Mouse (Mus musculus) megakaryocyte, adult 5-6 weeks (primary cell): ENCODE measurements around the gene Odaph. TPM values are rescaled to one million over a fixed set of nuclear protein-coding genes. Genes with fewer than 3 reads are reported as not detected.
A peak's percentile ranks its signal among the peaks of the same experiment; 100 is the strongest.
"Not testable (repeated sequence)": the region's sequence is repeated elsewhere in the genome, so short reads cannot be mapped to it uniquely, and the experiment has no call there.

ENCODE experiments used
- ATAC-seq: 2 replicates; pipeline ENCODE4 v1.8.0; 2016; ENCODE audit warnings: mild to moderate bottlenecking, inconsistent platforms; ENCODE audit not compliant: poor library complexity, severe bottlenecking
- total RNA-seq, 2 experiments: library from RNA; stranded (forward) in 1 of 2; stranded (reverse) in 1 of 2; fragments of 153-499, 151-499 nt in 1 of 2; fragments of 221-1000, 200-1000 nt in 1 of 2; gene quantifications; 2 replicates each; pipeline versions ENCODE4 v1.2.3 to v1.2.4; 2015 to 2017

Gene Odaph
- total RNA-seq (2015) (not detected in 2 replicates), total RNA-seq (2017) (not detected in 2 replicates)

DNA sequence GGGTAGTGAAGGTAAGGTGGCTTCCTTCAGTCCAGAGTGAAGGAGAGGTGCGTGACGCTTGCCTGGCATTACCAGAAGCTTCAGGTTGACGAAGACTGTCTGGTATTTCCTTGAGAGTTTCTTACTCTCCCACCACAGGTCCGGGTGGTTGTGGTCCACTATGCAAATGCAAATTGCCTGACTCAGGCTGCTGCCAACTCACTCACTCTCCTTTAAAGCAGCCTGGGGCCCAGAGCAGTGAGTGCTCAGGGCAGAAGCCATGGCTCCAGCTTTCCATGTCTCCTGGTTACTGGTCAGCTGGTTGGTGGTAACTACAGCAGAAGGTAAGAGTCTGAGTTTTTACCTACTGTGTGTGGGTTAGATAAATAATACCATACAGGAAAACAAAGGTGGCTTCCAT is at the start of gene Odaph:
TSS of gene Odaph (plus strand) at position 240 of the 400 bp plus-strand sequence.
- ATAC-seq = no peak

DNA sequence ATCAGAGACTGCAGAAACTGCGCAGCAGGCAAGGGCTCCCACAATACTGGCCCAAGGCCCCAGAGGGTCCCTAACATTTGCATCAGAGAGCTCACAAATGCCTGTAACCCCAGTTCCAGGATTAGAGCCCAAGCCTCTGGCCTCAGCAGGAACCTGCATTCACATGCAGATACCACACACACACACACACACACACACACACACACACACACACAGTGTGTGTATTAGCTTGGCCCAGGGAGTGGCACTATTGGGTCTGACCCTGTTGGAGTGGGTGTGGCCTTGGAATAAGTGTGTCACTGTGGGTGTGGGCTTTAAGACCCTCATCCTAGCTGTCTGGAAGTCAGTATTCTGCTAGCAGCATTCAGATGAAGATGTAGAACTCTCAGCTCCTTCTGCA is 41.7 kb upstream of the Odaph start:
- ATAC-seq = not testable (repeated sequence)

DNA sequence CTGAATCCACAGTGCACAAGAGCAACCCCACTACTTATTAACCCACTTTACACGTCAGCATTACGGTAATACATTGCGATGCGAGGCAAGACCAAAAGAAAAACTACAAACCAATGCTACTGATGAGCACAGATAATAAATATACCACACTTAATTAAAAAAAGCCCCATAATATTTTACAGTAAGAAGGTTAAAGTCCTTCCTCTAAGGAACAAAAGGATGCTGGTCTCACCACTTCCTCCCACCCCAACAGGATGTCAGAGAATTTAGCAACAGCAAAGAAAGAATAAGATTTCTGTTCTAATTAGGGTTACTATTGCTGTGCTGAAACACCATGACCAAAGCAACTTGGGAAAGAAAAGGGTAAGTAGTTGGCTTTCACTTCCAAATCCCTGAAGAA is 40.3 kb upstream of the Odaph start:
- peak; percentile 67 for ATAC-seq

DNA sequence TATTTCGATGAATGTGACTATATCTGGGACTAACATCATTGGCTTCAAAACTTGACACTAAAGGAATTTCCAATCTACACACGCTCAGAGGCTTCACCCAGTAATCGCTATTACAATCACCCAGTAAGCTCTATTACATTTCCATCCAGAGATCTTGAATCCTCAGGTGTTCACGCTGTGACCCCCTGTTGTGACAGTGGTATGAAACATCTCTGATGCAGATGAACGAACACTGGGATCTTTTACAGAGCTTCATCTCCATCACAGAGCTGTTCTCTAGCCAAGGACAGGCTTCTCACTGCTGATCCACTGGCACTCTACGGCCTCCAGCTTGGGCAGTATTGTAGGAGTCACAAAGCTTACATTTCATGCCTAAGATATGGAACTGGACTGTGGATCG is 37.8 kb upstream of the Odaph start:
- ATAC-seq = no peak

DNA sequence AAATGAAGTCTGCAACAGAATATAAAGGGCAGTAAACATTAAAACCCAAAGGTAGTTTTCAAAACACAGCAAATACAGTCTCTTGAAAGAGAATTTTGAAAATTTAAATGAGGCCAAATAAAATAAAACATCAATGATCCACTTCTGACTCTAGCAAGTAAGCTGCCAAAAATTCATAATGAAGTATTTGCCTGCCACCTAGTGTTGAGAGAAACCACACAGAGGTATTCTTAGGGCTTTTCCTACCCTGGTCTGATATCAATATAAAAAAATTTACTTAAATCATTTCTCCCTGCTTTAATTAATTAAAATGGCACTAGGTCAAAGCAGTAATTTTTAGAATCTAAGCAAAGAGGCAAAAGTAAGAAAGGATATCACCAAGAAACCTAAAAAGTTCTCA is 35.9 kb upstream of the Odaph start:
- no peak for ATAC-seq

DNA sequence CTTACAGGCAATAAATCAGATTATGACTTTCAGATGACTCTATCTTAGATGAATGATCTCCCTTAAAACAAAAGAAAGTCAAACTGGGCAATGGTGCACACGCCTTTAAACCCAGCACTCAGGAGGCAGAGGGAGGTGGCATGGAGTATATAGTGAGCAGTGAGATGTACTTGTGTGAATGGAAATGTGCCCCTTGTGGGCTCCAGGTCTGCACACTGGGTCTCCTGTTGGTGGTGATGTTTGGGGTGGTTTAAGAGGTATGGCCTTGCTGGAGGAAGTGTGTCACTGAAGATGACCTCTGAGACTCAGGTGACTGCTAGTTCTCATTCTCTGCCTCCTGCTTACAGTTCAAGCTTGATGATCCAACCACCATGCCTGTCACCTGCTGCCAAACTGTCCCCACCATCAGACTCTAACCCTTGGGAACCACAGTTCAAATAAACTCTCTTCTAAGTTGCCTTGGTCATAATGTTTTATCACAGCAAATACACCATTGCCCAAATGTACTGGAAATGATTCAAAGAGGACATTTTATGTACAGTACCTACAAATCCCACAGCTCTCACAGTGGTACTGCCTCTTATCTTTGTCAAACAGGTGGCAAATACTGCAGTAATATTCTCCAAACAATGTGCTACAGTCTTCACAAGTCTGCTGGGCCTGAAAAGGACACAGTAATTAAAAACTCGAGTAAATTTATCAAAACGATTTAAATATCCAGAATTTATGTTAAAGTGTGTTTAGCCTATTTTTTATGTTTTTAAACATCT is 30.1 kb upstream of the Odaph start:
- ATAC-seq = no peak

DNA sequence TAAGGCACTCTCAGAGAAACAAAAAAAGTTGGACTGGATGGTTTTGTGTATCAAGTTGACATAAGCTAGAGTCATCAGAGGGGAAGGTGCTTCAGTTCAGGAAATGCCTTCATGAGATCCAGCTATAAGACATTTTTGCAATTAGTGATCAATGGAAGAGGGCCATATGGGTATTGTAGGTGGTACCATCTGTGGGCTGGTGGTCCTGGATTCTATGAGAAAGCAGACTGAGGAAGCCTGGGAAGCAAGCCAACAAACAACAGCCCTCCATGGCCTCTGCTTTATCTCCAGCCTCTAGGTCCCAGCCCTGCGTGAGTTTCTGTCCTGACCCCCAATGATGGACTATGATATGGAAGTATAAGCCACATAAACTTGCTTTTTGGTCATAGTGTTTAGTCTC is 28.2 kb upstream of the Odaph start:
- ATAC-seq = no peak

DNA sequence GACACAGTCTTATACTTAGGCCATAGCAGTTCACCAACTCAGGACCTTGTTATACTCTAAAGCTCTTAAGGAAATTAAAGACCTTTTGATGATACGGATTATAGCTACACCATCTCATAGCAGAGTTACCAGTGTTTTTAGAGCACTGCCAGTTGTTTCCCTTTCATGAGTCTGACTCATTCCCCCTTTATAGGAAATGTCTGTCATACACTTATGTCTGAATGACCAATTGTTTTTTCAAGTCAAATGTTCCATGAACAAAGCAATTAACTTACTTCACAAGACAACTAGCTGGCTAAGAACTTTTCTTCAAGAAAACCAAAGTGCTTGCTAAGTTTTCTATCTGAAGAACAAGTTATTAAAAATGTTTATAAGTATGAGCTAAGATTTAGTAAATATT is 27.3 kb upstream of the Odaph start:
- ATAC-seq = no peak

DNA sequence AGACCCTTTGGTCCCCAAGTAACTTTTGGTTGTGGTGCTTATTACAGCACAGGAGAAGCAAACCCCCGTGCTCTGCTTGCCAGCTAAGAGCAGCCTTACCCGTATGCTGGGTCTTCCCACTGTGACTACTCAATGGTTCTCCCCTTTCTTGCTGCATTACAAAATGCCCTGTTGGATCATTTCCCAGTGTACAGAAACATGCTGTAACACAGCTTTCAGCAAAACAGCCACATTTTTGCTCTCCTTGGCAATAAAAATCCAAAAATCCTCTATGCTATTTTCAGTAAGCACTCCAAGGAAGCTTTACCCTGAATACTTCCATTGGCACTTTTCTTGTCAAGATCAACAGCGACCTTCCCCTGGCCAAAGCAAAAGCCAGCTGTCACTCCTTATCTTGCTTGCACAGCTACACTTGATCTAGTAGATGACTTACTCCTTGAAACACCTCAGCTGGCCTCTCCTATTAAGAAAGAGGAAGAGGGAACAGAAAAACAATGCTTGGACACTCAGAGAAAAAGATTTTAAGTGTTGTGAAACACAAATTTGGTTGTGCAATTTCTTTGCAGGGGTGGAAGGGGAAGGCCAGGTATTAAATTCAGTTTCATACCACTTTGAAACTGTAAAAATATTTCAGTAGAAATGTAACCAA is 26.5 kb upstream of the Odaph start:
- ATAC-seq = peak; percentile 20

DNA sequence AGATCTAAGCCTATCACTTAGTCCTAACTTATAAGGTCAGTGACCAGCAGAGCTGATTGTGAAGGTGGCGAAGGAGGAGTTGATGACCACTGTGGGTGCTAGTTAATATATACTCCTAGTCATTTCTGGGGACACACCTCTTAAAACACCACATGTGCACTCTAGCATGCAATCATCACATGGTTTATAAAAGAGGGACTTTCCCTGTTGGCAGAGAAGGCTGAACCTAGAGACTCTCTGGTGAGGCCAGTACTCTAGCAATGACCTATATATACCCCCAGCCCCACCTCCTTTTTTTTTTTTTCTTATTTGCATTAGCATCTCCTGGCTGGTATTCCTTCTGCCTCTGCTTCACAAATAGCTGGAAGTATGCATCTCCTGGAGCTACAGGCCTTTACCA is 25.9 kb upstream of the Odaph start:
- ATAC-seq = peak; percentile 28

DNA sequence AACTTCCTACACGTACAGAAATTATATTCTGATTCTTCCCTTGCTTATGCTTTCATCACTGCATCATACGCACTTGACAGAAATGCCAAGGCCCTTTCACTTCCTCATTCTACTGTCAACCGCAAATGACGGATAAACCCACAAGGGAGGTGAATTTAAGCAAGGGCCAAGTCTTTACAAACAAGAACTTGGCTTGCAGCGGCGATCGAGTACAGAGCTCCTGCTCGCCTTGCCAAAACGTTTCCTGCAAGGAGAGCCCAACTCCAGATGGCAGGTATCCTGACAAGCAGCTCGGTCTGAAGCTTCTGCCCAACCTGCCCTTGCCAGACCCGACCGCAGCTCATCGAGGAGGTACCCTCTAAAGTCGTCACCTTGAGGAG is 25.0 kb upstream of the Odaph start:
- peak; percentile 66 for ATAC-seq

DNA sequence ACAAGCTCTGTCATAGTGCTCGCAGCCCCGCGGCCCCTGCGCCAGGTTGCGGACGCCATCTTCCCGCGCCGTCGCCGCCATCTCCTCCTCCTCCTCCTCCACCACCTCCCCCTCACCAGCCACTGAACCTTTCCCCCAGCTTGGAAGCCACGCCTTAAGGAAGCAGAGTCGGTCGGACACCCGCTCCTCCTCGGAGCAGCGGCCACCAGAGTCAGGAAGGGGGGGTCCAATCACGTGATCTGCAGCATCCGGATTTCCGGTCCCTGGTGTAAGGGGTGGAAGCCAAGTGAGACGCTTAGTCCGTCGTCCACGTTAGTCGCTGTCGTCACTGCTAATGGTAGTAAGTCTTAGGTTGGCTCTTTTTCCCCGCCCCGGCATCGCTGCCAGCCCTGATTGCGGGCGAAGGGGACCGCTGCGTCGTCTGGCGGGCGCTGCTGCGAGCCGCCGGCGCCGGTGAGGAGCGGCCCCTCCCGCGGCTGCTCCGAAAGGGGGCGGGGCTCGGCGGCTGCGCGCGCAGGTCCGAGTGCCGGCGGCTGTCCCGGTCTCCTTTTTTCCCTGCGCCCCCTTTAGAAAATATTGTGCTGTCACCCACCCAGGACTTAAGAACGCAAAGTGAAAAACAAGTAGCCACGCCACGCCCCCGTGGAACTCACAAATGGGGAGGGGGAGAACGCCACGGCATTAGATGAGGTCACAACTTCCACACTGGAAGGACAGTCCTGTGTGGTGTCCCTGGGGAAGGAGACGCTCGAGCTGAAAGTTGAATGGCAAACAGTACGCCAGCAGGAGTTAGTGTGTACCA is 24.4 kb upstream of the Odaph start, which contains the start of gene Rchy1:
TSS of gene Rchy1 (minus strand) at position 430 of the 802 bp plus-strand sequence.
- peak; percentile 73 for ATAC-seq

DNA sequence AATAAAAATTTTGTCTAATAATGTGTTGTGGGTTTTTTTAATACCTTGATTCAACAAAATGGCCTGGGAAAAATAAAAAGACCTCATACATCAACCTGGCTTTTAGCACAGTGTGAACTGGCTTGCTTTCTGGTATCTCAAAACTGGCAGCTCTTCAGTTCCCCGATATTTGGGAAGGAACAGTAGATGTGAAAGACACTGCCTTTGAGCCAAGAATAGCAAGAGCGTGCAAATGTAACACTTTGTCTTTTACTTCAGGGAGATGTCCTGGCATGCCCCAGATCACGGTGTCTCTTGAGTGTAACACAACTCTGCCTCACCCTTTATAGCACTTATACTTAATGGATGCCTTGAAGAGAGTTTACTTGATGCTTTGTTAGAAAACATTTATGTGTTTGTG is 15.2 kb upstream of the Odaph start:
- no peak for ATAC-seq

DNA sequence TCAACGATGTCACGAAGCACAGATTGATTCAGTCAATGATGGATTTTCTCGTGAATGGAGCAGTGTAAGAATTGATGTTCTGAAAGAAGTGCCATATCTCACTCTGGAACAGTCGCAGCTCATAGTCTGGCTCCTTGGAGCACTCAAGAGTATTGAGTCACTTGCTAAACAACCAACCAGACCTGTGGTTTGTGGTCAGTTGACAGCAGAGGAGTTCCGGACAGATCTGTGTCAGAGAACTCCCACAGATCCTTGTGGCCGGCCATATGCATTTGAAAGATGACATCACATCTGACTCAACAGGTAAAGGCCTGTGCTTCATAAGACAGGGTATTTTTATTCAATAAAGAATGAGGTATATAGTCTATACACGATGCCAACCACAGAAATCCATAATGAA is 13.3 kb upstream of the Odaph start:
- ATAC-seq = peak; percentile 62

DNA sequence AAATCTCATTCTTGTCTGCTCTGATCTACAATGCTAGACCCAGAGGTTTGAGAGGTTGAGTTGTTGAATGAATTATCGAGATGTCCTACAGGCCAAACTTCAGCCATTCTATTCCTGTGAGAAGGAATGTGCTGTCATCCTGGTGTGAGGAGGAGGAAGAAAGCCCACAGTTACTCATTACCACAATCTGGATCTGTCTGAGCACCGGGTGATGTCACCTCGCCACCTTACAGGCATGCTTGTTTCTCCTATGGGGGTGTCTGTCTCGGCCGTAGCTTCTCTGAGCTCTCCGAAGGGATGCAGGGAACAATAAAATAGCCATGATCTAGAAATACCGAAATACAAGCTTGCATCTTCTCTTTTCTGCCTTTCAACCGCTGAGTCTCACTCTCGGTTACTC is 11.5 kb upstream of the Odaph start:
- ATAC-seq = no peak

DNA sequence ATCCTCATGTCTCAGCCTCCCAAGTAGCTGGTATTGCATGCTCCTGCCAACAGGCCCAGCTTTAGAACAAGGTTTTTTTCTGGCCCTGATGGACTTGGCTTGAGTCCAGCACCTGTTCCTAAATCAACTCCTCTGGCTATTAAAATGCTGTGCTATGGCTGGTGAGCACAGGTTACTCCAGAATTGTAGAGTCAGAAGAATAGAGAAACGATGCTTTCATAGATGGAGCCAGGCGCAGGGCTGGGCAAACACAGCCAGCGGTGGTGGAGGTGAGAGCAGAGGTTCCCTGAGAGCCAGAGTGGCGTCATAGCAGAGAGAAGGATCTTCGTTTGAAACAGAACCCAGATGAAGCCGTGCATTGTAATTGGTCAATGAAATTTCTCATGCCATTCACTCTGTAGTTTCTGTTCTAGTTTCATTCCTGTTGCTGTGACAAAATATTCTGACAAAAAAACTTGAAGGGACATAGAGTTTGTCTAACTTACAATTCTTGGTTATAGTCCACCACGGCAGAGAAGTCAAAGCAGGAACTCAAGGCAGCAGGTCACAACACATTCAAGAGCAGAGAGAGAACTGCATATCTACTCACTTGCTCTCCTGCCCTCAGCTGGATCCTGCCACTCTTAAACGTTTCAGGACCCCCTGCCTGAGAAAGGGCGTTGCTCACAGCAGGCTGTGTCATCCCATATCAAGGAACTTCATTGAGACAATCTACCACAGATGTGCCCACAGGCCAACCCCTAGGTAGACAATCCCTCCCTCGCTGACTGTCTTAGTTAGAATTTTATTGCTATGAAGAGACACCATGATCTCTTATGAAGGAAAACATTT is 10.5 kb upstream of the Odaph start:
- ATAC-seq = peak; percentile 51; the same call in 1 of the 2 replicates

DNA sequence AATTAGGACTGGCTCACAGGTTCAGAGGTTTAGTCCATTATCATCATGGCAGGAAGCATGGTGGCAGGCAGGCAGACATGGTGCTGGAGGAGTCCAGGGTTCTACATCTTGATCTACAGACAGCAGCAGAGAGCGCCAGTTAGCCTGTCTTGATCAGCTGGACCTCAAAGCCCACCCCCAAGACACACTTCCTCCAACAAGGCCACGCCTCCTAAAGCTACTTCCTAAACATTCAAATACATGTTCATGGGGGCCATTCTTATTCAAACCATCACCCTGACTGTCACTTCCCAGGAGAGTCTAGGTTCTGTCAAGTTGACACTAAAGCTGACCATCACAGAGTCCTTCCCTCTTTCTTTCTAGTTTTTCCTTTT is 9.9 kb upstream of the Odaph start:
- ATAC-seq = no peak

DNA sequence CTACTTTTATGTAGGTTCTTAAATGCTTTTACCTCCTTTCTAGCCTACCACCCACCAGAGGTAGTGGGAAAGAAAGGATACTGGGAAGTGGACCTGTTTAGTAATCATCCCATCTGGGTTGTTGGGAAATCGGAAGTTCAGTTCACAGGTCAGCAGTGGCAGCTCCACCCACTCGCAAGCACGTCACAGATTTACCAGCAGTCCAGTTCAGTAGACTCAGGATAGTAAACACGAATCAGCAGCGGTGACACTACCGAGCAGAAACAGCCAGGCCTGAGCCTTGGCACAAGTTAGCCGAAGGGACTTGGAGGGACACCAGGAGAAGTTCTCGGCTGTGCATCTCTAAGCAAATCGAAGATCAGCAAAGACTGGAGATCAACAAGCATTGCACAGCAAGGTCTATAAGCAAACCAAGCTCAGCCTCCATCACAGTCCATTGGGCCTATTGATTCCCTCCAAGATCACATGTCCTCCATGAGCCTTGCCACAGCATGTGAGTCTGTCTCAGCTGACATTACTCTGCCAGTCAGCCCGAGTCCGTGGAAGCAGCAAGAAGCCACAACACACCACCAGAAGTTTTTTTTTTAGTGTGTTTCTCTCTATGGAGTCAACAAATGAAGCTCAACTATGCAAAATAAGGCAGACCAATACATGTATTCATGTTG is 6.0 kb upstream of the Odaph start:
- no peak for ATAC-seq

DNA sequence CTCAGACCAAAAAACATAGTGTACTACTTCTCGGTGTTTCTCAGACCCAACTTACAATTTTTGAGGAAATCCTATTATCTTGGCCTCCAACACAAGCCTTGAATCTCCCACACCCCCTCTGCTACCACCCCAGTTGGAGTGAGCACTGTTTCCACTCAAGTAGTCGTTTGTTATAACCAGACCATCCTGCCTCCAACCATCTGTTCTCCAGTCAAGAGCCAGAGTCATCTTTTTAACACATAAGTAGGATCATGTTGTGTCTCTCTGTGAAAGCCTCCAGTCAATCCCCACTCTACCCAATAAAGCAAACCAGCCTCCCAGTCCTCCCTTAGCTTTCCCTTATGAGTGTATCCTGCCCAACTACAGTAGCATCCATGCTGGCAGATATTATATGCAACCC is 3.8 kb upstream of the Odaph start:
- ATAC-seq = no peak

DNA sequence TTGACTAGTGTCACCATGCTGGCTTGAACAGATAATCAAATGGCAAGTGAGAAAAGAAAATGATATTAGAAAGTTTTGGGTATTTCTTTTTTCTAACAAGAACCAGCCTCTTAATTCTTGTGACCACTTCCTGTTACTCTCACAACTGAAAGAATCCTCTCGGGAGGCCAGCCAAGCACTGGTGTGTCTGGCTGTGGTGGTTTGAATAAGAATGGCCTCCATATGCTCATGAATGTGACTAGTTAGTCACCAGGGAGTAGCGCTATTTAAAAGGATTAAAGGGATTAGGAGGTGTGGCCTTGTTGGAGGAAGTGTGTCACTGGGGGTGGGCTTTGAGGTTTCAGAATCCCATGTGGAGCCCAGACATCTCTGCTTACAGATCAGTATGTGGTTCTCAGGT is 1.6 kb upstream of the Odaph start:
- peak; percentile 47; the same call in 1 of the 2 replicates for ATAC-seq
